Mouse (Mus musculus): ENCODE results near the gene Ssh2. TPM values are rescaled to one million over a fixed set of nuclear protein-coding genes. Genes with fewer than 3 reads are reported as not detected.

Gene Ssh2
- polyA plus RNA-seq, 1 experiment from 2014 or later, result 11.3 TPM

DNA sequence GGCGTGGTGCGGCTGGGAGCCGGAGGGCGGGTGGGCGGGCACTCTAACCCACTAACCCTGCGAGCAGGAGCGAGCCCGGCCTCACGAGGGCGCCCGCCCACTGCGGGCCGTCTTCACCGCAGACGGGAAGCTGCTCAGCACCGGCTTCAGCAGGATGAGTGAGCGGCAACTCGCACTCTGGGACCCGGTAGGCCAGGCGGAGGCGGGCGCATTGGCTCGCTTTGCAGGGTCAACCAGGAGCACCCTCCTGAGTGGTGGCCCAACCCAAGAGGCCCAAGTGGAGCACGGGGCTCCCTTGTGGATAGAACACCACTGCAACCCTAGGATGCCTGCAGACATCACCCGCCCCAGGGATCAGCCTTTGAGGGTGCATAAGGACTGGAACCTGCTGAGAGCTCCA, 251.1 kb downstream of the Ssh2 start:
- DNase-seq (ENCODE audit: low spot score), result peak; percentile 53
- 5% methylated on average over 16 of the region's 25 CpGs for WGBS
- Histone ChIP-seq H3K9ac (ENCODE audit: low read depth, low read length) (no peak overlapping the region), H3K27me3 (replicated peaks; ENCODE audit: control insufficient read depth, insufficient read depth, low read length) (peaks cover 44% of the 10 kb centered on the region), H3K9me3 (ENCODE audit: control insufficient read depth, low read length) (no peaks in the 10 kb centered on the region), H3K36me3 (ENCODE audit: control insufficient read depth, insufficient read depth, low read length) (peaks cover 15% of the 10 kb centered on the region), H3K27ac (replicated peaks; ENCODE audit: low read depth, low read length) (no peak overlapping the region), H3K4me1 (ENCODE audit: control insufficient read depth, insufficient read depth, low read length) (0 out of 2 replicates have a peak, but pooled peaks cover 3% of the 10 kb centered on the region), H3K4me2 (ENCODE audit: low read depth, low read length) (peak overlapping the region; percentile 26), H3K4me3 (ENCODE audit: low read depth, low read length) (no peak overlapping the region)
- peak; percentile 64 for ATAC-seq (ENCODE audit: low read depth)

DNA sequence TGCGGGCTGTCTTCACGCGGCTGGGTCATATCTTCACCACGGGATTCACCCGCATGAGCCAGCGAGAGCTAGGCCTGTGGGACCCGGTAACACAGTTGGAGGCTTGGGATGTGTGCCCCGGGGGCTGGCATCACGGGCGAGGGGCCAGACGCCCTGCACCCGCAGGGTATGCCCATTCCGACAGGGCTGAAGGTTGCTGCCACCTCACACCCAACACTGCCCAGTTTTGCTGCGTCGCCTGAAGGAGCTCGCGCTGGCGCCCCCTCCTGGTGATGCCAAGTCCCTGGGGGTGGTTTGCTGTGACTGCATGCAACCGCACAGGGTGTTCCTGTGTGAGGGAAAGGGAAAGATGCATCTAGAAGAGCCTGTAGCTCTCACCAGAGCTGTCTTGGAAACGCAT, 251.7 kb downstream of the Ssh2 start:
- H3K36me3 ChIP-seq (ENCODE audit: control insufficient read depth, insufficient read depth, low read length), result peaks cover 21% of the 10 kb centered on the region
- no peak overlapping the region; the same call in 1 of the 2 replicates for H3K4me3 ChIP-seq (ENCODE audit: low read depth, low read length)
- ATAC-seq (ENCODE audit: low read depth) (no peak), DNase-seq (ENCODE audit: low spot score) (peak; percentile 68)
- peak overlapping the region; percentile 26; the same call in 1 of the 2 replicates for H3K4me2 ChIP-seq (ENCODE audit: low read depth, low read length)
- WGBS, result 7% methylated on average over 19 of the region's 20 CpGs
- H3K4me1 ChIP-seq (ENCODE audit: control insufficient read depth, insufficient read depth, low read length), result 0 out of 2 replicates have a peak, but pooled peaks cover 3% of the 10 kb centered on the region
- H3K9me3 ChIP-seq (ENCODE audit: control insufficient read depth, low read length), result no peaks in the 10 kb centered on the region
- H3K27me3 ChIP-seq (replicated peaks; ENCODE audit: control insufficient read depth, insufficient read depth, low read length), result peaks cover 38% of the 10 kb centered on the region
- H3K27ac ChIP-seq (replicated peaks; ENCODE audit: low read depth, low read length), result no peak overlapping the region
- no peak overlapping the region for H3K9ac ChIP-seq (ENCODE audit: low read depth, low read length)

GRCm38 (mm10) chr11:77468397-77468796, 252.3 kb downstream of the Ssh2 start:
- Histone ChIP-seq H3K9ac (ENCODE audit: low read depth, low read length) (no peak overlapping the region), H3K27ac (replicated peaks; ENCODE audit: low read depth, low read length) (no peak overlapping the region), H3K4me1 (ENCODE audit: control insufficient read depth, insufficient read depth, low read length) (0 out of 2 replicates have a peak, but pooled peaks cover 3% of the 10 kb centered on the region), H3K4me2 (ENCODE audit: low read depth, low read length) (no peak overlapping the region), H3K36me3 (ENCODE audit: control insufficient read depth, insufficient read depth, low read length) (peaks cover 27% of the 10 kb centered on the region), H3K4me3 (ENCODE audit: low read depth, low read length) (no peak overlapping the region), H3K27me3 (replicated peaks; ENCODE audit: control insufficient read depth, insufficient read depth, low read length) (peaks cover 32% of the 10 kb centered on the region), H3K9me3 (ENCODE audit: control insufficient read depth, low read length) (no peaks in the 10 kb centered on the region)
- DNase-seq (ENCODE audit: low spot score) (no peak), ATAC-seq (ENCODE audit: low read depth) (no peak)
- WGBS, result 77% methylated on average over 9 of the region's 9 CpGs

DNA sequence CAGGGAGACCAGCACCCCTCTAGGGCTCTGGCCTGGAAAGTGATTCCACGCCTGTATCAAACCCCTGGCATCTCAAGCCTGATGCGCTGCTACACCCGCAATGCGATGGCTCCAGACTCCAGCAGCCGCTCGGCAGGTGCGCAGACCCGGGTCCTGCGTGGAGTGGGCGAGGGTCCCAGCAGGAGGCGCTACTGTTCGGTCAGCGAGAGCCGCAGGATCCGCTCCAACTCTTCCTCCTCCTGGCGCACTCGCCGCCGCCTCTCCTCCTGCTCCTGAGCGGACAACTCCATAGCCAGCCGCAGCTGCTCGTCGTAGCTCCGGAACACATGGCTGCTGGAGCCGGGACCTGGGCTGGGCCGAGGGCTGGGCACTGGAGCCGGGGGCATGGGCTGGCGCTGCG, 255.3 kb downstream of the Ssh2 start:
- Histone ChIP-seq H3K4me1 (ENCODE audit: control insufficient read depth, insufficient read depth, low read length) (0 out of 2 replicates have a peak, but pooled peaks cover 3% of the 10 kb centered on the region), H3K9ac (ENCODE audit: low read depth, low read length) (no peak overlapping the region), H3K27me3 (replicated peaks; ENCODE audit: control insufficient read depth, insufficient read depth, low read length) (peaks cover 24% of the 10 kb centered on the region), H3K9me3 (ENCODE audit: control insufficient read depth, low read length) (no peaks in the 10 kb centered on the region), H3K4me3 (ENCODE audit: low read depth, low read length) (no peak overlapping the region), H3K36me3 (ENCODE audit: control insufficient read depth, insufficient read depth, low read length) (peaks cover 43% of the 10 kb centered on the region), H3K4me2 (ENCODE audit: low read depth, low read length) (no peak overlapping the region), H3K27ac (replicated peaks; ENCODE audit: low read depth, low read length) (no peak overlapping the region)
- 78% methylated on average over 24 of the region's 29 CpGs for WGBS
- ATAC-seq (ENCODE audit: low read depth), result no peak
- DNase-seq (ENCODE audit: low spot score), result no peak

DNA sequence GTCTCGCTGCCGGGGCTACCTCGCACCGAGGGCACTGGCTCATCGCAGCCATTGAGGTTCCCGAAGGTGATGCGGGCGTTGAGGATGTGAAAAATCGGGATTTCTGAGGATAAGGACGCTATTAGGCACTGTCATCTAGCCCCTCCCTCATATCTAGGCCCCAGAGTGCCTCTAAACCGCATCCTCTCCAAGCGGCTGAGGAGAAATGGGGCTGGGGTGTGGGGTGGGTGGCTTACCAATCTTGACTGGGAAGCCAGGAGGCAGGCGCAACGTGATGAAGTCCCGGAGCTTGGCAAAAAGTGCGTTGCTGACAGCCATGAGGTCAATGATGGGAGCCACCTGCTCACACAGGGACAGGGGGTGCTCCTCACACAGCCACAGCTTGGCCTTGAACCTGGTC, 256.7 kb downstream of the Ssh2 start:
- Histone ChIP-seq H3K4me2 (ENCODE audit: low read depth, low read length) (no peak overlapping the region), H3K27ac (replicated peaks; ENCODE audit: low read depth, low read length) (no peak overlapping the region), H3K9ac (ENCODE audit: low read depth, low read length) (no peak overlapping the region), H3K9me3 (ENCODE audit: control insufficient read depth, low read length) (no peaks in the 10 kb centered on the region), H3K4me1 (ENCODE audit: control insufficient read depth, insufficient read depth, low read length) (no peaks in the 10 kb centered on the region), H3K36me3 (ENCODE audit: control insufficient read depth, insufficient read depth, low read length) (peaks cover 43% of the 10 kb centered on the region), H3K4me3 (ENCODE audit: low read depth, low read length) (no peak overlapping the region), H3K27me3 (replicated peaks; ENCODE audit: control insufficient read depth, insufficient read depth, low read length) (peaks cover 10% of the 10 kb centered on the region)
- WGBS, result 90% methylated on average over 16 of the region's 16 CpGs
- DNase-seq (ENCODE audit: low spot score) (no peak), ATAC-seq (ENCODE audit: low read depth) (no peak)

- no peak for DNase-seq (ENCODE audit: low spot score)
- Histone ChIP-seq H3K9ac (ENCODE audit: low read depth, low read length) (no peak overlapping the region), H3K36me3 (ENCODE audit: control insufficient read depth, insufficient read depth, low read length) (peaks cover 38% of the 10 kb centered on the region), H3K27me3 (replicated peaks; ENCODE audit: control insufficient read depth, insufficient read depth, low read length) (no peaks in the 10 kb centered on the region), H3K27ac (replicated peaks; ENCODE audit: low read depth, low read length) (no peak overlapping the region), H3K4me3 (ENCODE audit: low read depth, low read length) (no peak overlapping the region), H3K4me2 (ENCODE audit: low read depth, low read length) (no peak overlapping the region), H3K9me3 (ENCODE audit: control insufficient read depth, low read length) (no peaks in the 10 kb centered on the region), H3K4me1 (ENCODE audit: control insufficient read depth, insufficient read depth, low read length) (no peaks in the 10 kb centered on the region)
- WGBS, result 89% methylated on average over 14 of the region's 14 CpGs
- ATAC-seq (ENCODE audit: low read depth), result no peak
These were observed 260.1 kb downstream of the Ssh2 start for GRCm38 (mm10) chr11:77476216-77476615.

DNA sequence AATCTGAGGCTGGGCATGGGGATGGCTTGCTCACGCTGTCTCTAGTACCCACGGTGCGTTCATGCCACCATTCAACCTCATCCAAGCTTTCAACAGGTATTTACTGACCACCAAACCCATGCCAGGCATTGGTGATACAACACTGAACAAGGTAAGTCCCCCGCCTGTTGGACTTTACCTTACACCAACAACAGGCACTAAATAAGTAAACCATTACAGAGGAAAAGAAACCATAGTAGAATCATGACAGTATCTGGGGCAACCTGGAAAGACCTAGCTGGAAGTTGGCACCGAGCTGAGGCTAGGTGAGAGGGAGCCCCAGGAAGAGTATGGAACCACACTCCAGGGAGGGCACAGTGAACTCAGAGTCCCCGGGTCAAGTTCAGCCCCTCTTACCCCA, 260.8 kb downstream of the Ssh2 start:
- 88% methylated on average over 6 of the region's 6 CpGs for WGBS
- Histone ChIP-seq H3K9me3 (ENCODE audit: control insufficient read depth, low read length) (no peaks in the 10 kb centered on the region), H3K27me3 (replicated peaks; ENCODE audit: control insufficient read depth, insufficient read depth, low read length) (no peaks in the 10 kb centered on the region), H3K27ac (replicated peaks; ENCODE audit: low read depth, low read length) (no peak overlapping the region), H3K9ac (ENCODE audit: low read depth, low read length) (no peak overlapping the region), H3K4me3 (ENCODE audit: low read depth, low read length) (no peak overlapping the region), H3K36me3 (ENCODE audit: control insufficient read depth, insufficient read depth, low read length) (peaks cover 31% of the 10 kb centered on the region), H3K4me1 (ENCODE audit: control insufficient read depth, insufficient read depth, low read length) (no peaks in the 10 kb centered on the region), H3K4me2 (ENCODE audit: low read depth, low read length) (no peak overlapping the region)
- no peak for ATAC-seq (ENCODE audit: low read depth)
- DNase-seq (ENCODE audit: low spot score), result no peak

DNA sequence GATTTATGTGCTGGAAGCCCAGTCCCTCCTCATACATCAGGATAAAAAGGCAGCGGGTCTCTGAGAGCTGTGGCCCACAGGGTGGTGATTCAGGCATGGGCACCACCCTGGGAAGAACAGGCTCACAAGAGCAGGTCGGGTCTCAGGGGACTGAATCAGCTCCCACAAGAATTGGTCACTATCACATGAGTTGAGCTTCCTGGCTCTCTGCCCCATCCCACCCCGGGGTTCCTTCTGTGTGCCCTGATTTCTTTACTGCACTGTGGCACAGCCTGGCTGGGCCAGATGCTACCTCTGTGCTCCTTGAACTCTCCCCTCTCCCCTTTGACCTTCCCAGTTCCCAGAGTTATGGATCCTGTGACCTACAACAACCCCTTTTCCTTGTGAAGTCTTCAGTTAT, 267.0 kb downstream of the Ssh2 start:
- H3K9me3 ChIP-seq (ENCODE audit: control insufficient read depth, low read length), result no peaks in the 10 kb centered on the region
- no peak overlapping the region for H3K4me3 ChIP-seq (ENCODE audit: low read depth, low read length)
- H3K27ac ChIP-seq (replicated peaks; ENCODE audit: low read depth, low read length), result no peak overlapping the region
- WGBS, result 88% methylated on average over 2 of the region's 3 CpGs
- no peaks in the 10 kb centered on the region for H3K36me3 ChIP-seq (ENCODE audit: control insufficient read depth, insufficient read depth, low read length)
- H3K27me3 ChIP-seq (replicated peaks; ENCODE audit: control insufficient read depth, insufficient read depth, low read length), result no peaks in the 10 kb centered on the region
- ATAC-seq (ENCODE audit: low read depth) (no peak), DNase-seq (ENCODE audit: low spot score) (no peak)
- no peak overlapping the region for H3K9ac ChIP-seq (ENCODE audit: low read depth, low read length)
- H3K4me1 ChIP-seq (ENCODE audit: control insufficient read depth, insufficient read depth, low read length), result peaks cover 24% of the 10 kb centered on the region
- H3K4me2 ChIP-seq (ENCODE audit: low read depth, low read length), result no peak overlapping the region

DNA sequence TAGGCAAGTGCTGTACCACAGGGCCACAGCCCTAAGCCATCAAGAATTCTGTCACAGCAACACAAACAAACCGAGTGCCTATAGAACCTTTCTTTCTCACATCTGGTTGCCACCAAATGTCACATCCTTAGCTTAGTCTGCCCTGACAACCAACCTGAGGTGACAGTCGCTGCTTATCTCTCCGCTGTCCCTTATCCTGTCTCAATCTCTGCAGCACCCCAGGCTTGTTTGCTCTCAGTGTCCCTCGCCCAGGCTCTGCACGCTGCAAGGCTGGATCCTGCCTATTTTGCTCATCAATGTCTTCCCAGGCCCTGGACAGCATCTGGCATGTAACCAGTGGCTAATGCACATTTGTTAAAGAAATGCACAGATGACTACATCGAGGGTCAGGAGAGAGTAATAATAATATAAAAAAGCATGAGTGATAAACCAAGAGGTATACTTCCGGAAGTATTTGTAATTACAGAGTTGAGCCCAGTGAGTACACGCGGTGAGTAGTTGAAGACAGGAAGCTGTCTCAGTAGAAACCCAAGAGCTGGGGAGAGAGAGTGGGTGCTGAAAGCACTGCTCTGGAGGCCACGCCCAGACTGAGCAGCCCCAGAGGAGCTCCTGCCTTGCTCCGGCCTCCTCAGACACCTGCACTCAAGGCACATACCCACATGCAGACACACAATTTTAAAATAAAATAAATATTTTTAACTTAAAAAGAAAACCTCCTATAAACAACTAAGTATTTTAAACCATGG, 267.6 kb downstream of the Ssh2 start:
- WGBS, result 62% methylated on average over 11 of the region's 11 CpGs
- no peak overlapping the region for H3K27ac ChIP-seq (replicated peaks; ENCODE audit: low read depth, low read length)
- no peak for ATAC-seq (ENCODE audit: low read depth)
- no peaks in the 10 kb centered on the region for H3K36me3 ChIP-seq (ENCODE audit: control insufficient read depth, insufficient read depth, low read length)
- H3K4me1 ChIP-seq (ENCODE audit: control insufficient read depth, insufficient read depth, low read length), result peaks cover 31% of the 10 kb centered on the region
- no peak for DNase-seq (ENCODE audit: low spot score)
- H3K27me3 ChIP-seq (replicated peaks; ENCODE audit: control insufficient read depth, insufficient read depth, low read length), result no peaks in the 10 kb centered on the region
- no peak overlapping the region for H3K4me3 ChIP-seq (ENCODE audit: low read depth, low read length)
- H3K9ac ChIP-seq (ENCODE audit: low read depth, low read length), result no peak overlapping the region
- no peaks in the 10 kb centered on the region for H3K9me3 ChIP-seq (ENCODE audit: control insufficient read depth, low read length)
- no peak overlapping the region for H3K4me2 ChIP-seq (ENCODE audit: low read depth, low read length)
